Comparison of ENCODE assay signal across 9 mouse cellular contexts in the genomic region with DNA sequence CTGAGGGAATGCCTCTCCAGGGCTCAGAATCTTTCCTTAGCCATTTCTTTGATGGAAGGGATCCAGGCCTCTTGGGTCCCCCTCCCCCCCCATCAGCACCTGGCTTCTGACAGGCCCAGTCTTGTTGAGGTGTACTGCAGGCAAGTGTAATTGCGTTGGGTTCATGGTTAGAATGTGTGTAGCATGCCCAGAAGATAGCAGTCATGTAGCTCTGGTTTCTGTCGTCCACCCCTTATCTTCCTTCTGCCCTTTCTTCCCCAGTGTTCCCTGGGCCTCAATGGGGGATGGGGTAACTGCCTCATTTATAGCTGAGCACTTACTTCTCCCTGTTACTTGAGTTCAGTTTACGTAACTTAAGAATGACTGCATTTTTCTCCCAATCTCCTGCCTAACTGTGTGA.
DNase-seq lines count a peak whose midpoint lies in the region; ATAC-seq and TF ChIP-seq lines count a peak whose summit lies in the region.
"Had no signal": no experiment of that assay in that cellular context is flagged by ENCODE, and none has a peak within 500 bp of the region (broad histone marks: within the 10 kb centered on the region; RNA-seq: fewer than 3 reads in every experiment).

No protein-coding gene starts in this region.

- TF ChIP-seq POLR2A in MEL (IDR thresholded peaks at IDR 0.05; ENCODE audit: control insufficient read depth in 1 of 2, insufficient read depth in 1 of 2, low read depth in 1 of 2, low read length in 2 of 2, poor library complexity in 1 of 2): no peak

- H3K27me3 ChIP-seq in MEL (ENCODE audit: control insufficient read depth in 1 of 2, insufficient read depth in 2 of 2, low read length in 2 of 2): no peaks in the 10 kb centered on the region
- H3K27me3 ChIP-seq in heart, embryonic 14.5 days (ENCODE audit: control insufficient read depth, insufficient read depth, low read length): no peaks in the 10 kb centered on the region
- H3K27me3 ChIP-seq in liver, embryonic 11.5 days (replicated peaks; ENCODE audit: control insufficient read depth, insufficient read depth, low read length): no peaks in the 10 kb centered on the region

- H3K36me3 ChIP-seq in MEL (ENCODE audit: control insufficient read depth in 1 of 2, insufficient read depth in 2 of 2, low read length in 2 of 2): peaks cover 7 to 57% of the 10 kb centered on the region in 2 experiments; a peak in 3 of 4 replicates
- H3K36me3 ChIP-seq in heart, embryonic 14.5 days (ENCODE audit: control insufficient read depth, insufficient read depth, low read length): no peaks in the 10 kb centered on the region
- peaks cover 3% of the 10 kb centered on the region; the same call in 1 of the 2 replicates for H3K36me3 ChIP-seq in liver, embryonic 11.5 days (ENCODE audit: control insufficient read depth, insufficient read depth, low read length)

- peak overlapping the region; percentile 62 for H3K9ac ChIP-seq in MEL (ENCODE audit: control insufficient read depth, low read depth, low read length, poor library complexity, severe bottlenecking)
- no peak overlapping the region for H3K9ac ChIP-seq in heart, embryonic 14.5 days (ENCODE audit: low read length)
- 0 out of 2 replicates have a peak overlapping the region, but pooled peaks have one; percentile 10 for H3K9ac ChIP-seq in liver, embryonic 11.5 days (ENCODE audit: low read depth, low read length)

- TF ChIP-seq CTCF in gastrocnemius, adult 2 months (IDR thresholded peaks at IDR 0.05): no peak
- no peak for TF ChIP-seq CTCF in MEL (IDR thresholded peaks at IDR 0.05 in 2 of 3, conservative IDR thresholded peaks at IDR 0.05 in 1 of 3; ENCODE audit: control insufficient read depth in 1 of 3, insufficient read depth in 1 of 3, low read depth in 2 of 3, low read length in 3 of 3, poor library complexity in 1 of 3, severe bottlenecking in 1 of 3)

- peak; percentile 57; the same call in 1 of the 2 replicates for ATAC-seq in heart, embryonic 14.5 days (ENCODE audit: insufficient number of reproducible peaks, insufficient read depth, low FRiP score, low read depth)
- peak; percentile 76 for ATAC-seq in liver, embryonic 11.5 days (replicated peaks; ENCODE audit: low FRiP score)

- DNase-seq in gastrocnemius, adult 2 months: no peak
- no peak for DNase-seq in gastrocnemius, adult 8-10 months (ENCODE audit: low spot score in 2 of 2)
- peak; percentile 80 for DNase-seq in MEL (ENCODE audit: low read depth, low spot score)
- DNase-seq in liver, embryonic 11.5 days (ENCODE audit: low spot score): no peak
- no peak for DNase-seq in left cerebral cortex, adult 18-20 months (ENCODE audit: low spot score in 2 of 2)
- DNase-seq in frontal cortex, adult 2 months (ENCODE audit: extremely low spot score in 1 of 2, low spot score in 1 of 2): no peak
- DNase-seq in spleen, postnatal 4 days (ENCODE audit: low spot score in 2 of 2): no peak
- DNase-seq: right cerebral cortex, postnatal 14 days had no signal

- no peaks in the 10 kb centered on the region for H3K79me2 ChIP-seq in MEL (ENCODE audit: control insufficient read depth, insufficient read depth, low read length, poor library complexity)

- H3K4me1 ChIP-seq in MEL (ENCODE audit: control insufficient read depth in 1 of 2, insufficient read depth in 2 of 2, low read length in 2 of 2): peaks cover 26 to 29% of the 10 kb centered on the region in 2 experiments
- H3K4me1 ChIP-seq in heart, embryonic 14.5 days (ENCODE audit: control insufficient read depth in 2 of 2, insufficient read depth in 2 of 2, low read length in 2 of 2): peaks cover 16 to 35% of the 10 kb centered on the region in 2 experiments
- peaks cover 27% of the 10 kb centered on the region for H3K4me1 ChIP-seq in liver, embryonic 11.5 days (replicated peaks; ENCODE audit: control insufficient read depth, insufficient read depth, low read length)

- H3K4me2 ChIP-seq in heart, embryonic 14.5 days (ENCODE audit: low read length): peak overlapping the region; percentile 35
- peak overlapping the region; percentile 38 for H3K4me2 ChIP-seq in liver, embryonic 11.5 days

- WGBS in heart, embryonic 14.5 days: 17% methylated on average over 3 of the region's 3 CpGs
- WGBS in liver, embryonic 11.5 days: 33% methylated on average over 3 of the region's 3 CpGs

- H3K27ac ChIP-seq in gastrocnemius, adult 2 months: peak overlapping the region; percentile 70
- peak overlapping the region; percentile 85 for H3K27ac ChIP-seq in MEL (ENCODE audit: control insufficient read depth, low read depth, low read length)
- peak overlapping the region; percentile 57 to 81 for H3K27ac ChIP-seq in heart, embryonic 14.5 days (replicated peaks in 1 of 2; ENCODE audit: control insufficient read depth in 1 of 2, insufficient read depth in 1 of 2, low read depth in 2 of 2, low read length in 2 of 2)
- H3K27ac ChIP-seq in liver, embryonic 11.5 days (ENCODE audit: low read depth, low read length): peak overlapping the region; percentile 5

- intact Hi-C loops in gastrocnemius, adult 2 months (cut with DNase I): no loop called here

- H3K9me3 ChIP-seq in MEL (replicated peaks; ENCODE audit: insufficient read depth, low read length): no peaks in the 10 kb centered on the region
- no peaks in the 10 kb centered on the region for H3K9me3 ChIP-seq in heart, embryonic 14.5 days (ENCODE audit: control insufficient read depth, low read length)
- H3K9me3 ChIP-seq in liver, embryonic 11.5 days (ENCODE audit: control insufficient read depth, low read length): no peaks in the 10 kb centered on the region

- H3K4me3 ChIP-seq in gastrocnemius, adult 2 months: peak overlapping the region; percentile 43
- H3K4me3 ChIP-seq in MEL (ENCODE audit: control insufficient read depth in 1 of 2, insufficient read depth in 1 of 2, low read depth in 2 of 2, low read length in 2 of 2): peak overlapping the region in 1 of 2 experiments; percentile 32; a peak in 2 of 4 replicates
- no peak overlapping the region for H3K4me3 ChIP-seq in heart, embryonic 14.5 days (ENCODE audit: control insufficient read depth in 1 of 2, insufficient read depth in 1 of 2, low read depth in 1 of 2, low read length in 2 of 2)
- no peak overlapping the region for H3K4me3 ChIP-seq in liver, embryonic 11.5 days (ENCODE audit: low read depth, low read length)

- TF ChIP-seq EP300 in MEL (IDR thresholded peaks at IDR 0.05; ENCODE audit: low read depth in 1 of 2, low read length in 2 of 2): peak; percentile 84 to 89

- no peak for TF ChIP-seq RAD21 in MEL (IDR thresholded peaks at IDR 0.05; ENCODE audit: low read depth, low read length)

TF ChIP-seq in MEL, 35 proteins besides CTCF, POLR2A, EP300 and RAD21:
- TF ChIP-seq NELFE (IDR thresholded peaks at IDR 0.05; ENCODE audit: low read depth, low read length) (no peak), ETS1 (IDR thresholded peaks at IDR 0.05; ENCODE audit: low read depth, low read length) (peak; percentile 86), TBP (IDR thresholded peaks at IDR 0.05; ENCODE audit: low read depth, low read length) (0 out of 2 replicates have a peak, but pooled peaks have one; percentile 21), POLR2AphosphoS2 (IDR thresholded peaks at IDR 0.05; ENCODE audit: low read length) (0 out of 2 replicates have a peak, but pooled peaks have one; percentile 37), GATA1 (IDR thresholded peaks at IDR 0.05; ENCODE audit: low read depth, low read length) (peak; percentile 86), TCF12 (IDR thresholded peaks at IDR 0.05; ENCODE audit: low read depth, low read length) (peak; percentile 74), HCFC1 (IDR thresholded peaks at IDR 0.05; ENCODE audit: low read depth, low read length) (peak; percentile 55; the same call in 1 of the 2 replicates), POLR2AphosphoS5 (IDR thresholded peaks at IDR 0.05; ENCODE audit: borderline replicate concordance, low read depth, low read length) (no peak), JUND (IDR thresholded peaks at IDR 0.05; ENCODE audit: low read depth, low read length) (no peak), MAFK (IDR thresholded peaks at IDR 0.05; ENCODE audit: borderline replicate concordance, low read depth, low read length) (peak; percentile 10; the same call in 1 of the 2 replicates), KAT2A (conservative IDR thresholded peaks at IDR 0.05; ENCODE audit: low read depth, low read length) (no peak), SIN3A (IDR thresholded peaks at IDR 0.05; ENCODE audit: low read length) (peak; percentile 72; the same call in 1 of the 2 replicates), BHLHE40 (IDR thresholded peaks at IDR 0.05; ENCODE audit: borderline replicate concordance, low read depth, low read length) (peak; percentile 53; the same call in 1 of the 2 replicates), TAL1 (IDR thresholded peaks at IDR 0.05; ENCODE audit: low read length) (peak; percentile 32; the same call in 1 of the 2 replicates), MAZ (IDR thresholded peaks at IDR 0.05; ENCODE audit: low read depth, low read length) (peak; percentile 33; the same call in 1 of the 2 replicates), CHD2 (IDR thresholded peaks at IDR 0.05; ENCODE audit: low read length) (peak; percentile 82), SMC3 (IDR thresholded peaks at IDR 0.05; ENCODE audit: low read depth, low read length) (0 out of 2 replicates have a peak, but pooled peaks have one; percentile 30), RCOR1 (IDR thresholded peaks at IDR 0.05; ENCODE audit: low read depth, low read length) (peak; percentile 65; the same call in 1 of the 2 replicates), MAX (IDR thresholded peaks at IDR 0.05; ENCODE audit: low read length) (0 out of 2 replicates have a peak, but pooled peaks have one; percentile 17), MXI1 (IDR thresholded peaks at IDR 0.05; ENCODE audit: low read depth, low read length) (peak; percentile 37; the same call in 1 of the 2 replicates), ELF1 (IDR thresholded peaks at IDR 0.05; ENCODE audit: low read depth, low read length) (0 out of 2 replicates have a peak, but pooled peaks have one; percentile 10), USF2 (IDR thresholded peaks at IDR 0.05; ENCODE audit: borderline replicate concordance in 1 of 2, insufficient read depth in 1 of 2, low read depth in 1 of 2, low read length in 2 of 2) (no peak), MYC (IDR thresholded peaks at IDR 0.05; ENCODE audit: low read depth, low read length) (peak; percentile 53; the same call in 1 of the 2 replicates), MYB (IDR thresholded peaks at IDR 0.05; ENCODE audit: low read depth, low read length) (peak; percentile 75), MEF2A (IDR thresholded peaks at IDR 0.05; ENCODE audit: extremely low read depth, insufficient replicate concordance, low read depth, low read length, poor library complexity, severe bottlenecking) (no peak), USF1 (IDR thresholded peaks at IDR 0.05; ENCODE audit: low read depth, low read length) (no peak)

Comparison
In these comparisons a context has a peak if more than half of its experiments do, and no peak if none do; other contexts are left out.
1. H3K27ac ChIP-seq: peak in every context shown above with its lines; median percentile 85 in MEL; 70 in gastrocnemius, adult 2 months; 69 in heart, embryonic 14.5 days; 5 in liver, embryonic 11.5 days.